ENCODE assay signal across 8 mouse cellular contexts in genomic region chr19:56724126-56724597, GRCm38 (mm10). TPM values are rescaled to one million over a fixed set of nuclear protein-coding genes. Genes with fewer than 3 reads are reported as not detected.
DNase-seq lines count a peak whose midpoint lies in the region; ATAC-seq and TF ChIP-seq lines count a peak whose summit lies in the region.

No protein-coding gene starts in this region.

- H3K36me3 ChIP-seq in E14TG2a.4 (ENCODE audit: insufficient read depth, low read length): no peaks in the 10 kb centered on the region
- no peaks in the 10 kb centered on the region for H3K36me3 ChIP-seq in hindbrain, postnatal 0 days (ENCODE audit: insufficient read depth, low read length)
- no peaks in the 10 kb centered on the region for H3K36me3 ChIP-seq in liver, postnatal 0 days (replicated peaks; ENCODE audit: insufficient read depth, low read length)
- no peaks in the 10 kb centered on the region for H3K36me3 ChIP-seq in stomach, postnatal 0 days (ENCODE audit: control insufficient read depth, insufficient read depth, low read length)

- no peak for DNase-seq in hindbrain, postnatal 0 days (ENCODE audit: low spot score)
- no peak for DNase-seq in liver, postnatal 0 days
- peak; percentile 61 for DNase-seq in stomach, postnatal 0 days (ENCODE audit: low spot score)
- no peak for DNase-seq in spleen, postnatal 36 days (ENCODE audit: low spot score in 2 of 2)
- DNase-seq in layer of hippocampus, adult 8-10 months (ENCODE audit: low spot score in 2 of 2): no peak
- DNase-seq in thymus, postnatal 10 days (ENCODE audit: low spot score in 2 of 2): no peak

- peak overlapping the region; percentile 76 for H3K4me3 ChIP-seq in E14TG2a.4 (replicated peaks; ENCODE audit: low read length)
- H3K4me3 ChIP-seq in cortical plate, adult 2 months (ENCODE audit: insufficient read depth, low read length): peak overlapping the region; percentile 92
- peak overlapping the region; percentile 62 for H3K4me3 ChIP-seq in hindbrain, postnatal 0 days (ENCODE audit: low read length)
- H3K4me3 ChIP-seq in liver, postnatal 0 days (ENCODE audit: low read depth, low read length): peak overlapping the region; percentile 49
- peak overlapping the region; percentile 50 for H3K4me3 ChIP-seq in stomach, postnatal 0 days (ENCODE audit: low read depth, low read length)

- no peak for TF ChIP-seq POLR2A in cortical plate, adult 2 months (IDR thresholded peaks at IDR 0.05; ENCODE audit: extremely low read depth, insufficient read depth, low read length)

- H3K27ac ChIP-seq in cortical plate, adult 2 months (ENCODE audit: insufficient read depth, low read length): no peak overlapping the region
- H3K27ac ChIP-seq in hindbrain, postnatal 0 days: no peak overlapping the region
- no peak overlapping the region for H3K27ac ChIP-seq in liver, postnatal 0 days (ENCODE audit: low read depth)
- no peak overlapping the region for H3K27ac ChIP-seq in stomach, postnatal 0 days (replicated peaks)

- 10% methylated on average over 13 of the region's 13 CpGs for WGBS in hindbrain, postnatal 0 days
- 6% methylated on average over 12 of the region's 13 CpGs for WGBS in liver, postnatal 0 days (ENCODE audit: insufficient replicate concordance)
- WGBS in stomach, postnatal 0 days: 18% methylated on average over 13 of the region's 13 CpGs

- no peaks in the 10 kb centered on the region for H3K9me3 ChIP-seq in E14TG2a.4 (ENCODE audit: low read length)
- no peaks in the 10 kb centered on the region for H3K9me3 ChIP-seq in hindbrain, postnatal 0 days (ENCODE audit: low read length)
- no peaks in the 10 kb centered on the region for H3K9me3 ChIP-seq in liver, postnatal 0 days (ENCODE audit: low read length)
- no peaks in the 10 kb centered on the region for H3K9me3 ChIP-seq in stomach, postnatal 0 days (ENCODE audit: control insufficient read depth, low read length)

- peak overlapping the region; percentile 65; the same call in 1 of the 2 replicates for H3K9ac ChIP-seq in hindbrain, postnatal 0 days (replicated peaks; ENCODE audit: low read length)
- no peak overlapping the region for H3K9ac ChIP-seq in liver, postnatal 0 days (replicated peaks)
- no peak overlapping the region for H3K9ac ChIP-seq in stomach, postnatal 0 days (ENCODE audit: low read length)

- H3K27me3 ChIP-seq in E14TG2a.4 (ENCODE audit: insufficient read depth, low read length): peaks cover 70% of the 10 kb centered on the region
- peaks cover 7% of the 10 kb centered on the region for H3K27me3 ChIP-seq in hindbrain, postnatal 0 days (ENCODE audit: insufficient read depth, low read length)
- H3K27me3 ChIP-seq in liver, postnatal 0 days (ENCODE audit: insufficient read depth, low read length): peaks cover 69% of the 10 kb centered on the region
- 0 out of 2 replicates have a peak, but pooled peaks cover 6% of the 10 kb centered on the region for H3K27me3 ChIP-seq in stomach, postnatal 0 days (ENCODE audit: control insufficient read depth, insufficient read depth, low read length)

- no peak for ATAC-seq in hindbrain, postnatal 0 days
- ATAC-seq in liver, postnatal 0 days: no peak
- ATAC-seq in stomach, postnatal 0 days (ENCODE audit: low FRiP score, low TSS enrichment): no peak

- TF ChIP-seq CTCF in E14TG2a.4 (conservative IDR thresholded peaks at IDR 0.05; ENCODE audit: low read length): no peak
- TF ChIP-seq CTCF in cortical plate, adult 2 months (IDR thresholded peaks at IDR 0.05; ENCODE audit: extremely low read depth, insufficient read depth, low read length): no peak
- no peak for TF ChIP-seq CTCF in hindbrain, postnatal 0 days (IDR thresholded peaks at IDR 0.05; ENCODE audit: low read depth)
- no peak for TF ChIP-seq CTCF in liver, postnatal 0 days (IDR thresholded peaks at IDR 0.05; ENCODE audit: low read depth)
- no peak for TF ChIP-seq CTCF in stomach, postnatal 0 days (IDR thresholded peaks at IDR 0.05; ENCODE audit: low read depth)

- no peak for TF ChIP-seq EP300 in liver, postnatal 0 days (IDR thresholded peaks at IDR 0.05; ENCODE audit: low read depth)
- no peak for TF ChIP-seq EP300 in stomach, postnatal 0 days (optimal IDR thresholded peaks at IDR 0.05)

- peaks cover 31% of the 10 kb centered on the region for H3K4me1 ChIP-seq in E14TG2a.4 (replicated peaks; ENCODE audit: low read depth, low read length)
- H3K4me1 ChIP-seq in cortical plate, adult 2 months (ENCODE audit: control insufficient read depth, insufficient read depth, low read length): peaks cover 2% of the 10 kb centered on the region
- peaks cover 8% of the 10 kb centered on the region for H3K4me1 ChIP-seq in hindbrain, postnatal 0 days (ENCODE audit: insufficient read depth, low read length)
- H3K4me1 ChIP-seq in liver, postnatal 0 days (ENCODE audit: insufficient read depth): peaks cover 12% of the 10 kb centered on the region
- peaks cover 8% of the 10 kb centered on the region for H3K4me1 ChIP-seq in stomach, postnatal 0 days (replicated peaks; ENCODE audit: control insufficient read depth, insufficient read depth)

- peak overlapping the region; percentile 89 for H3K4me2 ChIP-seq in hindbrain, postnatal 0 days (ENCODE audit: low read depth, low read length)
- H3K4me2 ChIP-seq in liver, postnatal 0 days (ENCODE audit: low read depth, low read length): peak overlapping the region; percentile 66
- peak overlapping the region; percentile 90 for H3K4me2 ChIP-seq in stomach, postnatal 0 days (replicated peaks; ENCODE audit: low read depth)

RNA-seq across cellular contexts. Expression of gene Adrb1, which starts 2.2 kb away (rescaled TPM):
- polyA plus RNA-seq in cortical plate, adult 2 months (2012; rRNA removed): 30.8 and 34.0 TPM in 2 replicates
- total RNA-seq in hindbrain, postnatal 0 days (2014; rRNA removed): 3.2 and 7.0 TPM in 2 replicates
- 1.7 and 2.1 TPM in 2 replicates for polyA plus RNA-seq in hindbrain, postnatal 0 days (2015; fragmentation: Nextera tagmentation; extraction: Ambion mirVana)
- 0.47 and 0.63 TPM in 2 replicates for polyA plus RNA-seq in liver, postnatal 0 days (2015; fragmentation: Nextera tagmentation; extraction: Ambion mirVana)
- polyA plus RNA-seq in stomach, postnatal 0 days (2015; fragmentation: Nextera tagmentation; extraction: Ambion mirVana): 0.45 and 0.59 TPM in 2 replicates
- 10 to 100 TPM; 19.9 to 22.8 (median 20.3) TPM for total RNA-seq in layer of hippocampus, adult 8-10 months (2022)

Comparison
In these comparisons a context has a peak if more than half of its experiments do, and no peak if none do; other contexts are left out.
1. RNA of gene Adrb1, which starts 2.2 kb away (polyA plus RNA-seq): 30.8 to 34.0 TPM in cortical plate, adult 2 months; 1.7 to 2.1 TPM in hindbrain, postnatal 0 days, 0.47 to 0.63 TPM in liver, postnatal 0 days and 0.45 to 0.59 TPM in stomach, postnatal 0 days; every median in the first group is over 10 times any median in the second.
2. Peak in every context shown above with its lines, with median percentiles within 50 percentile points of each other: H3K4me3 ChIP-seq and H3K4me2 ChIP-seq.